Mouse (Mus musculus) heart, embryonic 16.5 days (tissue): Measurements from ENCODE around the gene Gprc5b. TPM values are rescaled to one million over a fixed set of nuclear protein-coding genes. Genes with fewer than 3 reads are reported as not detected.

Experiments used
- ATAC-seq: fragments of 200-750 bp; cut with Nextera tagmentation; replicated peaks from 2 replicates; pipeline ENCODE4 v1.8.0; 2017; ENCODE audit warnings: moderate number of reproducible peaks; ENCODE audit not compliant: insufficient read depth, low FRiP score; ENCODE audit errors: extremely low read depth
- H3K27ac ChIP-seq: fragments of 300-500 bp; sonication (generic); 2 replicates; pipeline ENCODE4 v1.5.1; 2014; ENCODE audit warnings: mild to moderate bottlenecking, low read length, control low read depth, moderate library complexity
- H3K27me3 ChIP-seq: fragments of 300-500 bp; sonication (generic); 2 replicates; pipeline ENCODE4 v1.6.1; 2014; ENCODE audit warnings: low read length, mixed read lengths; ENCODE audit not compliant: control insufficient read depth, insufficient read depth
- H3K36me3 ChIP-seq: fragments of 300-500 bp; sonication (generic); 2 replicates; pipeline ENCODE4 v1.6.1; 2014; ENCODE audit not compliant: control insufficient read depth, insufficient read depth
- H3K4me1 ChIP-seq: fragments of 300-500 bp; sonication (generic); 2 replicates; pipeline ENCODE4 v1.6.1; 2014; ENCODE audit warnings: low read length, mixed read lengths; ENCODE audit not compliant: control insufficient read depth, insufficient read depth
- H3K4me2 ChIP-seq: fragments of 300-500 bp; sonication (generic); 2 replicates; pipeline ENCODE4 v1.6.1; 2014; ENCODE audit warnings: low read depth, mild to moderate bottlenecking, control low read depth, low read length
- H3K4me3 ChIP-seq: fragments of 300-500 bp; sonication (generic); 2 replicates; pipeline ENCODE4 v1.5.1; 2014; ENCODE audit warnings: mild to moderate bottlenecking, control low read depth, low read length
- H3K9ac ChIP-seq: fragments of 300-500 bp; sonication (generic); 2 replicates; pipeline ENCODE4 v1.6.1; 2014; ENCODE audit warnings: low read length, control low read depth
- H3K9me3 ChIP-seq: fragments of 300-500 bp; sonication (generic); replicated peaks from 2 replicates; pipeline ENCODE4 v1.6.1; 2016; ENCODE audit warnings: low read length; ENCODE audit not compliant: control insufficient read depth
- WGBS: fragments of 180-500 bp; shearing (Covaris S2); extraction: QIAGEN DNeasy Blood & Tissue Kit; methylation state at CpG from one replicate; pipeline ENCODE4 v1.1.7; 2014; 5-methylcytosine and 5-hydroxymethylcytosine counted together
- polyA plus RNA-seq: library from polyadenylated mRNA; unstranded; fragments of >200 nt; fragmentation: Nextera tagmentation; extraction: Ambion mirVana; gene quantifications from 2 replicates; pipeline ENCODE4 v1.2.1, GENCODE M21; 2015

Gene Gprc5b
- polyA plus RNA-seq, 1 experiment from 2014 or later, result 5.3 TPM

DNA sequence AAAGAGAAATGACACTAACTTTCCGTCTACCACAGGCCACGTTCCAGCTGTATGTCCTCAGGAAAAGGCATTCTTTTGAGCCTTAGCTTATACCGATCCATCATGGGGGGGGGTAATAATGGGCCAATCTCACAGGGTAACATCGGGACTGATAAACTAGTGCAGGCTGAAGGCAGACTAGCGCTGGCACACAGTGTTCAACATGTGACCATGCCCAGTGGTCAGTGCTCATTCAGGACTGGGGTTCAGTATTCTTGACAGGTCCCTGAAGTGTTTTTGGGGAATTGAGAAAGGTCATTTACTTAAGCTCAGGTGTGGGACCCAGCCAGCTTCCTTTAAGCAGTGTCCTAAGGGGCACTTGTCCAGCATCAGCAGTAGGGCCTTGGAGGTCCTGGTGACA lies 13.2 kb downstream of the Gprc5b start:
- 80% methylated on average over 5 of the region's 5 CpGs for WGBS
- no peak for ATAC-seq
- H3K4me3 ChIP-seq, result no peak overlapping the region
- peaks cover 16% of the 10 kb centered on the region for H3K4me1 ChIP-seq
- no peaks in the 10 kb centered on the region for H3K27me3 ChIP-seq
- no peak overlapping the region for H3K4me2 ChIP-seq
- H3K27ac ChIP-seq, result no peak overlapping the region
- no peaks in the 10 kb centered on the region for H3K9me3 ChIP-seq
- H3K9ac ChIP-seq, result no peak overlapping the region
- peaks cover 5% of the 10 kb centered on the region; the same call in 1 of the 2 replicates for H3K36me3 ChIP-seq

DNA sequence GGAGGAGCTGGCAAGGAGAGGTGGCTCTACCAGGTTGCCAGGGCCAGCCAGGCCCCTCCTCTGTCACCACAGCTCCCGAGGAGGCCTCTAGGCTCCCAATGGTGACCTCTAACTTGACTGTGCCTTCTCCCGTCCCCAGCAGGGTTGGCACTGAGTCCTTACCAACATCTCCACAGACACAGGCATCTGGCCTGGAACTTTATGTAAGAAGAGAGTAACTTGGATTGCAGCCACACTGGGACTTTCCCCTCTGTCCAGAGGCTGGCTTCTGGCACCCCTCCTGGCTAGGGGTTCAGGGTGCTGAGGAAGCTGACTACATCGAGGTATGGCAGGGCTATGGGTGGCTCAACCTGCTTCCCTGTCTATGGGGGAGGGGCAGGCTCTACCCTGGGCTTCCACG lies 13.7 kb downstream of the Gprc5b start:
- no peak; the same call in 1 of the 2 replicates for ATAC-seq
- Histone ChIP-seq H3K4me2 (no peak overlapping the region), H3K4me3 (no peak overlapping the region), H3K9me3 (no peaks in the 10 kb centered on the region), H3K36me3 (peaks cover 5% of the 10 kb centered on the region; the same call in 1 of the 2 replicates), H3K27ac (peak overlapping the region; percentile 41; the same call in 1 of the 2 replicates), H3K27me3 (no peaks in the 10 kb centered on the region), H3K4me1 (peaks cover 21% of the 10 kb centered on the region), H3K9ac (no peak overlapping the region)
- WGBS, result 46% methylated on average over 4 of the region's 4 CpGs

DNA sequence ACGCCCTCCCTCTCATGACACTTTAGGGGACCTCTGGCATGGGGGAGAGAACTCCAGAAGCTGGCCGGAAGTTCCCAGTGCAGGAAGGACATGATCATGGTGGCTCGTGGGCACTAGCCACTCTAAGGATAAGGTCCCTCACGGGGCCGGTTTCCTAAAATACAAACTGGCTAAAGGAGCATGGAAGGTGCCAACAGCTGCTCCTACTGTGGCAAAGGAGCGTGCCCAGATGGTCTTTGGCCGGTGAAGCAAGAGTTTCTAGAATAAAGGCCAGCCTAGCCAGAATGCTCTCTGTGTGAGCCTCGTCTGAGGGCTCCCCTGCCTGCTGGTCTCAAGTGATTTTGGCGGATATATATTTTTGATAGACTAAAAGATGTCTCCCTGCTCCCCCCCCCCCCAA lies 15.3 kb downstream of the Gprc5b start:
- no peak for ATAC-seq
- Histone ChIP-seq H3K27ac (no peak overlapping the region), H3K9me3 (no peaks in the 10 kb centered on the region), H3K4me1 (peaks cover 26% of the 10 kb centered on the region), H3K36me3 (peaks cover 6% of the 10 kb centered on the region; the same call in 1 of the 2 replicates), H3K27me3 (no peaks in the 10 kb centered on the region), H3K4me3 (no peak overlapping the region), H3K4me2 (no peak overlapping the region), H3K9ac (no peak overlapping the region)
- WGBS, result 78% methylated on average over 9 of the region's 9 CpGs

DNA sequence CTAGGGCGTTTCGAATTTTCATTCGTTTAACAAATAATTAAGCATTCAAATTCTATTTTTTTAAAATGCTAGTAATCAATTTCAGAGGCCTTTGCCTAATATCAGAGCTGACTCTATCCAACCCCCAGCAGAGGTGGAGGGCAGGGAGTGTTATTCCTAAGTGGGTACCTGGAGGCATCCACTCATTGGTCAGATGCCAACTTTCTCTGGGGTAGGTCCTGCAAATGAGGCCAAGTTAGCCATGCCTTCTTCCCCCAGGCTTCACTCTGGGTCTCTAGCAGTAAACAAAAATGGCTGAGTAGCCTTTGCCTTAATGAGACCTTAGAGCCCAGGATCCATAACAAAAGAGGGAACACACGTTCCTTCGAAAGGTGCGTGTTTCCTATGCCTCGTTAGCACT lies 15.9 kb downstream of the Gprc5b start:
- no peaks in the 10 kb centered on the region for H3K27me3 ChIP-seq
- 91% methylated on average over 7 of the region's 7 CpGs for whole genome bisulfite sequencing
- no peak for ATAC-seq
- no peak overlapping the region for H3K27ac ChIP-seq
- H3K9ac ChIP-seq, result no peak overlapping the region
- peaks cover 10% of the 10 kb centered on the region for H3K36me3 ChIP-seq
- no peak overlapping the region for H3K4me2 ChIP-seq
- peaks cover 26% of the 10 kb centered on the region for H3K4me1 ChIP-seq
- H3K4me3 ChIP-seq, result no peak overlapping the region
- H3K9me3 ChIP-seq, result no peaks in the 10 kb centered on the region

DNA sequence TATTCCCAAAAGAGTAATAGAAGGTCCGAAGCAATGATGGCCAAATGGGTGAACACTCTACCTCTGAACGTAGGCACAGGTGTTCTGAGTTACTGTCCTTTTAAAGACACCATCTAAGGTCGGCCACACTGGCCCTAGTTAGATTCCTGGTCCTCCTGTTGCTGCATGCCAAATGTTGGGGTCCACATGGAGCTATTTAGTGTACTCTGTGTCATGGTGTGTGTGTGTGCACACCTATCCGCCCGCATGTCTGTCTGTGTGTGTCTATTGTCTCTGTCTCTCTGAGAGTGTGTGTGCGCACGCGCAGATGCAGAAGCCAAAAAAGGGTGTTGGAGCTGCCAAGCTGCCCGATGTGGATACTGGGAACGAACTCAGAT lies 17.9 kb downstream of the Gprc5b start:
- Histone ChIP-seq H3K9me3 (no peaks in the 10 kb centered on the region), H3K36me3 (peaks cover 14% of the 10 kb centered on the region), H3K4me3 (no peak overlapping the region), H3K27ac (peak overlapping the region; percentile 45), H3K9ac (no peak overlapping the region), H3K27me3 (no peaks in the 10 kb centered on the region), H3K4me2 (no peak overlapping the region), H3K4me1 (peaks cover 26% of the 10 kb centered on the region)
- ATAC-seq, result no peak
- 74% methylated on average over 10 of the region's 10 CpGs for WGBS

DNA sequence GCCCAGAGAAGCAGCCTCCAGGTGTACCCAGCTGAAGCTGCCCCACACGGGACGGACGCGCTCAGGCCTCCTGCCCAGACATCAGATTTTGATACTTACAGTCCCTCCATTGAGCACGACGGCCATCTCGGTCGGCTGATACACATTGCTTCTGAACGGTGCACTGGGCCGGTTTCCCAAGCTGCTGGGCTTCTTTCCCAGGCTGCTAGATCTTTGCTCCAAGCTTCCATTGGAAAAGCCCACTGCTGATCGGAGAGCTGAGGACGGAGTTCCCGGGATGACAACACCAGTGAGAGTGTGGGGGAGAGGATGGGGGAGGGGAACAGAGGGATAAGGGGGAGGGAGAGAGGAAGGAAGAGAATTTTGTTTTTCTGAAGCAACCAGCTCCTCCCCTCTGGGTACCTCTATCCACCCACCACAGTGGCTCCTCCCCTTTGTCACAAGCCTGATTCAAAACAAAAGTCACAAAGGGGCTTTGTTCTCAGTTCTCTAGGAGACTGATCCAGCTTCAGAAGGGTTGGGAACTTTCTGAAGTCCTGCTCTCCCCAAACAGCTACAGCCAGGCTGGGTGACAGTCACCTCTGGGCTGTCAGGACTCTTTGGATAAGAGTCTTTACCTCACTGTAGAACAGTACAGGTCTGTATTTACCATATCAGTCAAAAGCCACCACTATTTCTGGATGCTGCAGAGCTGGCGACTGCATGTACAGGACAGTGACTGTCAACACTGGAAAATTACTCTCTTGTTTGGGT lies 18.4 kb downstream of the Gprc5b start:
- WGBS, result 26% methylated on average over 14 of the region's 14 CpGs
- no peak overlapping the region for H3K4me3 ChIP-seq
- H3K4me2 ChIP-seq, result peak overlapping the region; percentile 27; the same call in 1 of the 2 replicates

DNA sequence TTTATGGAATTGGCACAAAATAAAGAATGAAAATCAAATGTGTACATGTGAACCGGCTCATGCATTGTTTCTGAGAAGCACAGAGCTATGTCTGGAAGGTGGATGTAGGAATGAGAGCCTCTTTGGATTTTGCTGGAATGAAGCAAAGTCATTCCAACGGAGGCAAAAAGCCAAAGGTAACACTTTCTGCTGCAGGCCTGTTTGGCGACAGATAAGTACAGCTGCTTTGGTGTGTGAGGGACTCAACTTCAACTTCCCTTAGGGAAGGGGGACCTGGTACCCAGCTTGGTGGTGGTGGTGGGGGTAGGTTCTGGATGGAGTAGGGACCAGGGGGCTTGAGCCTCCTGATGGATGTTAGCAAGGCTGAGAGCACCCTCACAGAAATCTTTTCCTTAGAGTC lies 19.2 kb downstream of the Gprc5b start:
- Histone ChIP-seq H3K9me3 (no peaks in the 10 kb centered on the region), H3K27me3 (no peaks in the 10 kb centered on the region), H3K4me1 (peaks cover 19% of the 10 kb centered on the region), H3K27ac (peak overlapping the region; percentile 58; the same call in 1 of the 2 replicates), H3K4me3 (no peak overlapping the region), H3K9ac (no peak overlapping the region), H3K36me3 (peaks cover 14% of the 10 kb centered on the region), H3K4me2 (peak overlapping the region; percentile 27; the same call in 1 of the 2 replicates)
- WGBS, result 31% methylated on average over 3 of the region's 3 CpGs
- no peak for ATAC-seq

More for the DNA sequence above, 18.4 kb downstream of the Gprc5b start:
- Histone ChIP-seq H3K27me3 (no peaks in the 10 kb centered on the region), H3K27ac (peak overlapping the region; percentile 58), H3K4me1 (peaks cover 26% of the 10 kb centered on the region), H3K9ac (no peak overlapping the region), H3K36me3 (peaks cover 14% of the 10 kb centered on the region), H3K9me3 (no peaks in the 10 kb centered on the region)
- ATAC-seq, result peak; percentile 70

DNA sequence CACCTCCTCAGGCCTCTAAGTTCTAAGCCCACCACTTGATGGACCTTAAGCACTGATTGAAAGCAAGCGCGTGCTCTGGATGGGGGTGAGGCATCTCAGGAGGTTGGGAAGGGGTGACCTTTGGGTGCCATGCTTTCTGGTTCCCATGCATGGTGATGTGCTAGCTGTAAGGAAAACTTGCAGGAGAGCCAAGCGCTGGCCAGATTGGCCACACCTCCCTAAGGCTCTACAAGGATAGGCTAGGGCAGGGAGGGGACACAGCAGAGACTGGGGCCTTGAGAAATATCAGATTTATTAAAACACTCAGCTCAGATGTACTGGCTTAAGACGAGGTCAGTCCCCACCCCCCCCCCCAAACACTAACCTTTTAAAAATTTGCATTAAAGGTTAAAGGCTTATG lies 21.6 kb downstream of the Gprc5b start:
- Histone ChIP-seq H3K9ac (no peak overlapping the region), H3K4me3 (no peak overlapping the region), H3K27me3 (no peaks in the 10 kb centered on the region), H3K9me3 (no peaks in the 10 kb centered on the region), H3K4me2 (no peak overlapping the region), H3K36me3 (peaks cover 14% of the 10 kb centered on the region), H3K4me1 (peaks cover 14% of the 10 kb centered on the region), H3K27ac (no peak overlapping the region)
- no peak for ATAC-seq
- 82% methylated on average over 4 of the region's 4 CpGs for WGBS

DNA sequence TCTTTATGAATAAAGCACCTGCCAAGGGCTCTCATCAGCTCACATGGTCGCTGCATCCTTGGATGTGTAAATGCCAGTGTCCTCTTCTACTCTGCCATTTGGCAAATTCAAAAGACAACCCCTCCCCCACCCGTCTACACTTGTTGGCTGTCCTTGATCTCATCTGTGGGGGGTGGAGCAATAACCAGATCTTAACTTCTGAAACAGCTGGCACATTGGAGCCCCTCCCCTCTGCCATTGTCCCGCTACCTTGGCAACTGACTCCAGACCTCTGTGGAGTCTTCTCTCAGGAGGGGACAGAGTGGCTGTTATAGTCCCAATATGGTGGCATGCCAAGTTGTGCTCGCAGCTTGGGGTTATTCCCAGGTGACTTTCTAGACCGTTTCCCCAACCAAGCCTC lies 22.7 kb downstream of the Gprc5b start:
- Histone ChIP-seq H3K27me3 (no peaks in the 10 kb centered on the region), H3K36me3 (peaks cover 14% of the 10 kb centered on the region), H3K4me2 (no peak overlapping the region), H3K9ac (no peak overlapping the region), H3K27ac (no peak overlapping the region), H3K9me3 (no peaks in the 10 kb centered on the region), H3K4me3 (no peak overlapping the region), H3K4me1 (peaks cover 13% of the 10 kb centered on the region)
- whole genome bisulfite sequencing, result 82% methylated on average over 5 of the region's 5 CpGs
- ATAC-seq, result no peak
